Mouse (Mus musculus): ENCODE data around the gene Zfp324. TPM values are rescaled to one million over a fixed set of nuclear protein-coding genes. Genes with fewer than 3 reads are reported as not detected.
"Not testable (repeated sequence)": the region's sequence is repeated elsewhere in the genome, so short reads cannot be mapped to it uniquely, and the experiment has no call there.

Zfp324 gene
- polyA plus RNA-seq, 1 experiment, result 1.5 TPM

- Histone ChIP-seq H3K4me3 (ENCODE audit: low read depth, low read length) (peak within 1 kb of the TSS; percentile 66), H3K36me3 (ENCODE audit: control insufficient read depth, insufficient read depth, low read length, poor library complexity, severe bottlenecking) (peaks cover 45% of the 10 kb centered on the region), H3K9ac (ENCODE audit: low read depth, poor library complexity, severe bottlenecking) (peak within 1 kb of the TSS; percentile 58), H3K9me3 (replicated peaks; ENCODE audit: control insufficient read depth, insufficient read depth, low read length, poor library complexity, severe bottlenecking) (no peaks in the 10 kb centered on the region), H3K4me1 (ENCODE audit: control insufficient read depth, insufficient read depth, low read length) (peaks cover 2% of the 10 kb centered on the region), H3K27ac (ENCODE audit: insufficient read depth, low read length) (peak within 1 kb of the TSS; percentile 58), H3K27me3 (ENCODE audit: control insufficient read depth, insufficient read depth, low read length, poor library complexity, severe bottlenecking) (no peaks in the 10 kb centered on the region)
- TF ChIP-seq POLR2A (IDR thresholded peaks at IDR 0.05; ENCODE audit: insufficient read depth, low read length), result no peak
- 0 out of 2 replicates have a peak, but pooled peaks have one; percentile 28 for TF ChIP-seq EP300 (IDR thresholded peaks at IDR 0.05; ENCODE audit: insufficient read depth, low read depth, low read length)
- no peak for TF ChIP-seq CTCF (IDR thresholded peaks at IDR 0.05; ENCODE audit: low read depth, low read length)
Measured at GRCm38 (mm10) chr7:12927191-12927680, 38.4 kb upstream of the Zfp324 start, which contains the start of gene Rnf225. Gene Rnf225 (plus strand): TSS chr7:12927416.

- H3K4me1 ChIP-seq (ENCODE audit: control insufficient read depth, insufficient read depth, low read length), result peaks cover 2% of the 10 kb centered on the region
- peak overlapping the region; percentile 58 for H3K9ac ChIP-seq (ENCODE audit: low read depth, poor library complexity, severe bottlenecking)
- peak overlapping the region; percentile 66 for H3K4me3 ChIP-seq (ENCODE audit: low read depth, low read length)
- H3K27ac ChIP-seq (ENCODE audit: insufficient read depth, low read length), result no peak overlapping the region
- no peaks in the 10 kb centered on the region for H3K9me3 ChIP-seq (replicated peaks; ENCODE audit: control insufficient read depth, insufficient read depth, low read length, poor library complexity, severe bottlenecking)
- no peaks in the 10 kb centered on the region for H3K27me3 ChIP-seq (ENCODE audit: control insufficient read depth, insufficient read depth, low read length, poor library complexity, severe bottlenecking)
- H3K36me3 ChIP-seq (ENCODE audit: control insufficient read depth, insufficient read depth, low read length, poor library complexity, severe bottlenecking), result peaks cover 41% of the 10 kb centered on the region
- TF ChIP-seq CTCF (IDR thresholded peaks at IDR 0.05; ENCODE audit: low read depth, low read length), result no peak
- TF ChIP-seq POLR2A (IDR thresholded peaks at IDR 0.05; ENCODE audit: insufficient read depth, low read length), result no peak
- TF ChIP-seq EP300 (IDR thresholded peaks at IDR 0.05; ENCODE audit: insufficient read depth, low read depth, low read length), result no peak
Measured at GRCm38 (mm10) chr7:12927693-12928589, 37.7 kb upstream of the Zfp324 start.

GRCm38 (mm10) chr7:12933615-12934140 lies 32.0 kb upstream of the Zfp324 start:
- H3K9me3 ChIP-seq (replicated peaks; ENCODE audit: control insufficient read depth, insufficient read depth, low read length, poor library complexity, severe bottlenecking), result no peaks in the 10 kb centered on the region

GRCm38 (mm10) chr7:12934808-12935207 lies 30.8 kb upstream of the Zfp324 start:
- TF ChIP-seq POLR2A (IDR thresholded peaks at IDR 0.05; ENCODE audit: insufficient read depth, low read length), result no peak
- TF ChIP-seq CTCF (IDR thresholded peaks at IDR 0.05; ENCODE audit: low read depth, low read length), result no peak
- TF ChIP-seq EP300 (IDR thresholded peaks at IDR 0.05; ENCODE audit: insufficient read depth, low read depth, low read length), result no peak
- H3K4me3 ChIP-seq (ENCODE audit: low read depth, low read length), result no peak overlapping the region

More at GRCm38 (mm10) chr7:12933615-12934140, 32.0 kb upstream of the Zfp324 start:
- Histone ChIP-seq H3K27me3 (ENCODE audit: control insufficient read depth, insufficient read depth, low read length, poor library complexity, severe bottlenecking) (no peaks in the 10 kb centered on the region), H3K9ac (ENCODE audit: low read depth, poor library complexity, severe bottlenecking) (no peak overlapping the region), H3K27ac (ENCODE audit: insufficient read depth, low read length) (no peak overlapping the region; the same call in 1 of the 2 replicates), H3K4me3 (ENCODE audit: low read depth, low read length) (no peak overlapping the region), H3K4me1 (ENCODE audit: control insufficient read depth, insufficient read depth, low read length) (peaks cover 4% of the 10 kb centered on the region), H3K36me3 (ENCODE audit: control insufficient read depth, insufficient read depth, low read length, poor library complexity, severe bottlenecking) (no peaks in the 10 kb centered on the region)
- no peak for TF ChIP-seq EP300 (IDR thresholded peaks at IDR 0.05; ENCODE audit: insufficient read depth, low read depth, low read length)
- no peak for TF ChIP-seq POLR2A (IDR thresholded peaks at IDR 0.05; ENCODE audit: insufficient read depth, low read length)
- TF ChIP-seq CTCF (IDR thresholded peaks at IDR 0.05; ENCODE audit: low read depth, low read length), result no peak

GRCm38 (mm10) chr7:12937254-12937803 lies 28.3 kb upstream of the Zfp324 start:
- not testable (repeated sequence) for H3K27ac ChIP-seq (ENCODE audit: insufficient read depth, low read length); H3K9ac ChIP-seq (ENCODE audit: low read depth, poor library complexity, severe bottlenecking); H3K36me3 ChIP-seq (ENCODE audit: control insufficient read depth, insufficient read depth, low read length, poor library complexity, severe bottlenecking); H3K9me3 ChIP-seq (replicated peaks; ENCODE audit: control insufficient read depth, insufficient read depth, low read length, poor library complexity, severe bottlenecking); H3K27me3 ChIP-seq (ENCODE audit: control insufficient read depth, insufficient read depth, low read length, poor library complexity, severe bottlenecking); H3K4me3 ChIP-seq (ENCODE audit: low read depth, low read length); H3K4me1 ChIP-seq (ENCODE audit: control insufficient read depth, insufficient read depth, low read length)

More at GRCm38 (mm10) chr7:12934808-12935207, 30.8 kb upstream of the Zfp324 start:
- Histone ChIP-seq H3K4me1 (ENCODE audit: control insufficient read depth, insufficient read depth, low read length) (peaks cover 2% of the 10 kb centered on the region), H3K27ac (ENCODE audit: insufficient read depth, low read length) (no peak overlapping the region), H3K27me3 (ENCODE audit: control insufficient read depth, insufficient read depth, low read length, poor library complexity, severe bottlenecking) (no peaks in the 10 kb centered on the region), H3K36me3 (ENCODE audit: control insufficient read depth, insufficient read depth, low read length, poor library complexity, severe bottlenecking) (no peaks in the 10 kb centered on the region), H3K9ac (ENCODE audit: low read depth, poor library complexity, severe bottlenecking) (no peak overlapping the region), H3K9me3 (replicated peaks; ENCODE audit: control insufficient read depth, insufficient read depth, low read length, poor library complexity, severe bottlenecking) (no peaks in the 10 kb centered on the region)

Measured in ES-Bruce4 (cell line).